Mouse (Mus musculus): ENCODE results near the gene Sema6b. TPM values are rescaled to one million over a fixed set of nuclear protein-coding genes. Genes with fewer than 3 reads are reported as not detected.
"Not testable (repeated sequence)": the region's sequence is repeated elsewhere in the genome, so short reads cannot be mapped to it uniquely, and the experiment has no call there.

The Sema6b gene
- total RNA-seq, 2 experiments from 2014 or later: 0.24 TPM; not detected in 1

- ATAC-seq (replicated peaks; ENCODE audit: low FRiP score, low TSS enrichment, poor library complexity, severe bottlenecking): no peak
These were observed 39.3 kb downstream of the Sema6b start for GRCm38 (mm10) chr17:56100811-56101210.

GRCm38 (mm10) chr17:56098711-56099572 is 41.2 kb downstream of the Sema6b start:
- 0 out of 2 replicates have a peak, but pooled peaks have one; percentile 20 for ATAC-seq (replicated peaks; ENCODE audit: low FRiP score, low TSS enrichment, poor library complexity, severe bottlenecking)

- no peak for ATAC-seq (replicated peaks; ENCODE audit: low FRiP score, low TSS enrichment, poor library complexity, severe bottlenecking)
These were observed 42.0 kb downstream of the Sema6b start for GRCm38 (mm10) chr17:56098180-56098579.

- no peak for ATAC-seq (replicated peaks; ENCODE audit: low FRiP score, low TSS enrichment, poor library complexity, severe bottlenecking)
These were observed 43.3 kb downstream of the Sema6b start for GRCm38 (mm10) chr17:56096883-56097282.

GRCm38 (mm10) chr17:56092794-56093193 is 47.3 kb downstream of the Sema6b start:
- no peak for ATAC-seq (replicated peaks; ENCODE audit: low FRiP score, low TSS enrichment, poor library complexity, severe bottlenecking)

- no peak for ATAC-seq (replicated peaks; ENCODE audit: low FRiP score, low TSS enrichment, poor library complexity, severe bottlenecking)
These were observed 47.8 kb downstream of the Sema6b start for GRCm38 (mm10) chr17:56092312-56092711.

- no peak for ATAC-seq (replicated peaks; ENCODE audit: low FRiP score, low TSS enrichment, poor library complexity, severe bottlenecking)
These were observed 59.2 kb downstream of the Sema6b start for GRCm38 (mm10) chr17:56080781-56081585.

- ATAC-seq (replicated peaks; ENCODE audit: low FRiP score, low TSS enrichment, poor library complexity, severe bottlenecking): no peak
These were observed 60.2 kb downstream of the Sema6b start for GRCm38 (mm10) chr17:56079921-56080320.

GRCm38 (mm10) chr17:56078880-56079795 is 61.0 kb downstream of the Sema6b start, which contains the start of gene Hdgfl2:
Gene Hdgfl2 (plus strand): TSS chr17:56079634.
- peak; percentile 81 for ATAC-seq (replicated peaks; ENCODE audit: low FRiP score, low TSS enrichment, poor library complexity, severe bottlenecking)

GRCm38 (mm10) chr17:56078361-56078760 is 61.8 kb downstream of the Sema6b start:
- ATAC-seq (replicated peaks; ENCODE audit: low FRiP score, low TSS enrichment, poor library complexity, severe bottlenecking): not testable (repeated sequence)

- no peak for ATAC-seq (replicated peaks; ENCODE audit: low FRiP score, low TSS enrichment, poor library complexity, severe bottlenecking)
These were observed 62.6 kb downstream of the Sema6b start for GRCm38 (mm10) chr17:56077523-56077922.

- ATAC-seq (replicated peaks; ENCODE audit: low FRiP score, low TSS enrichment, poor library complexity, severe bottlenecking): peak; percentile 51
These were observed 65.3 kb downstream of the Sema6b start, which contains the start of gene Ubxn6 for GRCm38 (mm10) chr17:56074827-56075208. Gene Ubxn6 (minus strand): TSS chr17:56075028.

GRCm38 (mm10) chr17:56074097-56074826 is 65.9 kb downstream of the Sema6b start:
- peak; percentile 40 for ATAC-seq (replicated peaks; ENCODE audit: low FRiP score, low TSS enrichment, poor library complexity, severe bottlenecking)

Other genes with a start within 250 kb of the Sema6b start
- gene Zfp959, start 248.2 kb downstream of the Sema6b start, total RNA-seq (2014; fragmentation: Nextera tagmentation): 14.4 and 15.0 TPM in 2 replicates
- gene Zfp959, start 248.2 kb downstream of the Sema6b start, total RNA-seq (2017): 10.5 and 13.4 TPM in 2 replicates
- 2.0 and 4.8 TPM in 2 replicates for gene Zfp119b, start 190.8 kb downstream of the Sema6b start, total RNA-seq (2014; fragmentation: Nextera tagmentation)
- 1.2 and 10.3 TPM in 2 replicates for gene Zfp119b, start 190.8 kb downstream of the Sema6b start, total RNA-seq (2017)
- 0.42 TPM in 1 of 2 replicates, not detected in the other for gene Ebi3, start 187.7 kb downstream of the Sema6b start, total RNA-seq (2014; fragmentation: Nextera tagmentation)
- gene Ebi3, start 187.7 kb downstream of the Sema6b start, total RNA-seq (2017): 0.47 TPM in 1 of 2 replicates, not detected in the other
- gene Yju2, start 181.2 kb downstream of the Sema6b start, total RNA-seq (2014; fragmentation: Nextera tagmentation): 11.2 and 18.7 TPM in 2 replicates
- 17.1 and 25.5 TPM in 2 replicates for gene Yju2, start 181.2 kb downstream of the Sema6b start, total RNA-seq (2017)
- gene Shd, start 169.9 kb downstream of the Sema6b start, total RNA-seq (2014; fragmentation: Nextera tagmentation): not detected in 2 replicates
- not detected in 2 replicates for gene Shd, start 169.9 kb downstream of the Sema6b start, total RNA-seq (2017)
- not detected in 2 replicates for gene Fsd1, start 153.8 kb downstream of the Sema6b start, total RNA-seq (2014; fragmentation: Nextera tagmentation)
- gene Fsd1, start 153.8 kb downstream of the Sema6b start, total RNA-seq (2017): not detected in 2 replicates
- gene Stap2, start 134.8 kb downstream of the Sema6b start, total RNA-seq (2014; fragmentation: Nextera tagmentation): not detected in 2 replicates
- not detected in 2 replicates for gene Stap2, start 134.8 kb downstream of the Sema6b start, total RNA-seq (2017)
- gene Mpnd, start 134.6 kb downstream of the Sema6b start, total RNA-seq (2014; fragmentation: Nextera tagmentation): 5.4 and 12.1 TPM in 2 replicates
- gene Mpnd, start 134.6 kb downstream of the Sema6b start, total RNA-seq (2017): 2.1 and 6.2 TPM in 2 replicates
- gene Sh3gl1, start 103.7 kb downstream of the Sema6b start, total RNA-seq (2014; fragmentation: Nextera tagmentation): 25.2 and 35.7 TPM in 2 replicates
- 13.6 and 22.1 TPM in 2 replicates for gene Sh3gl1, start 103.7 kb downstream of the Sema6b start, total RNA-seq (2017)
- 46.9 and 47.7 TPM in 2 replicates for gene Chaf1a, start 99.9 kb downstream of the Sema6b start, total RNA-seq (2014; fragmentation: Nextera tagmentation)
- 34.5 and 37.5 TPM in 2 replicates for gene Chaf1a, start 99.9 kb downstream of the Sema6b start, total RNA-seq (2017)
- gene Ubxn6, start 65.3 kb downstream of the Sema6b start, total RNA-seq (2014; fragmentation: Nextera tagmentation): 16.3 and 21.1 TPM in 2 replicates
- 13.2 and 29.1 TPM in 2 replicates for gene Ubxn6, start 65.3 kb downstream of the Sema6b start, total RNA-seq (2017)
- gene Hdgfl2, start 60.7 kb downstream of the Sema6b start, total RNA-seq (2014; fragmentation: Nextera tagmentation): 84.1 and 100 TPM in 2 replicates
- 70.9 and 103 TPM in 2 replicates for gene Hdgfl2, start 60.7 kb downstream of the Sema6b start, total RNA-seq (2017)
- gene Plin4, start 30.5 kb downstream of the Sema6b start, total RNA-seq (2014; fragmentation: Nextera tagmentation): not detected in 2 replicates
- gene Plin4, start 30.5 kb downstream of the Sema6b start, total RNA-seq (2017): not detected in 2 replicates
- gene Plin5, start 22.7 kb downstream of the Sema6b start, total RNA-seq (2014; fragmentation: Nextera tagmentation): not detected in 2 replicates
- gene Plin5, start 22.7 kb downstream of the Sema6b start, total RNA-seq (2017): 0.23 TPM in 1 of 2 replicates, not detected in the other
- 1.8 TPM in 1 of 2 replicates, not detected in the other for gene Lrg1, start 18.3 kb downstream of the Sema6b start, total RNA-seq (2014; fragmentation: Nextera tagmentation)
- gene Lrg1, start 18.3 kb downstream of the Sema6b start, total RNA-seq (2017): 2.1 TPM in 1 of 2 replicates, not detected in the other
- 0.76 and 1.6 TPM in 2 replicates for gene Tnfaip8l1, start 22.1 kb upstream of the Sema6b start, total RNA-seq (2014; fragmentation: Nextera tagmentation)
- not detected in 2 replicates for gene Tnfaip8l1, start 22.1 kb upstream of the Sema6b start, total RNA-seq (2017)
- gene Mydgf, start 43.6 kb upstream of the Sema6b start, total RNA-seq (2014; fragmentation: Nextera tagmentation): 28.7 and 59.7 TPM in 2 replicates
- gene Mydgf, start 43.6 kb upstream of the Sema6b start, total RNA-seq (2017): 21.5 and 25.3 TPM in 2 replicates
- 25.3 and 33.5 TPM in 2 replicates for gene Dpp9, start 78.6 kb upstream of the Sema6b start, total RNA-seq (2014; fragmentation: Nextera tagmentation)
- 8.6 and 11.7 TPM in 2 replicates for gene Dpp9, start 78.6 kb upstream of the Sema6b start, total RNA-seq (2017)
- gene Fem1a, start 116.5 kb upstream of the Sema6b start, total RNA-seq (2014; fragmentation: Nextera tagmentation): 15.8 and 19.2 TPM in 2 replicates
- gene Fem1a, start 116.5 kb upstream of the Sema6b start, total RNA-seq (2017): 19.2 and 21.7 TPM in 2 replicates
- 5.8 and 8.4 TPM in 2 replicates for gene Ticam1, start 136.4 kb upstream of the Sema6b start, total RNA-seq (2014; fragmentation: Nextera tagmentation)
- gene Ticam1, start 136.4 kb upstream of the Sema6b start, total RNA-seq (2017): 2.2 and 3.2 TPM in 2 replicates
- gene Plin3, start 152.5 kb upstream of the Sema6b start, total RNA-seq (2014; fragmentation: Nextera tagmentation): 4.8 and 6.8 TPM in 2 replicates
- 3.7 and 6.1 TPM in 2 replicates for gene Plin3, start 152.5 kb upstream of the Sema6b start, total RNA-seq (2017)
- not detected in 2 replicates for gene Arrdc5, start 159.9 kb upstream of the Sema6b start, total RNA-seq (2014; fragmentation: Nextera tagmentation)
- not detected in 2 replicates for gene Arrdc5, start 159.9 kb upstream of the Sema6b start, total RNA-seq (2017)
- gene Uhrf1, start 163.0 kb upstream of the Sema6b start, total RNA-seq (2014; fragmentation: Nextera tagmentation): 151 and 161 TPM in 2 replicates
- 150 and 161 TPM in 2 replicates for gene Uhrf1, start 163.0 kb upstream of the Sema6b start, total RNA-seq (2017)
- gene Kdm4b, start 185.7 kb upstream of the Sema6b start, total RNA-seq (2014; fragmentation: Nextera tagmentation): 16.0 and 17.3 TPM in 2 replicates
- 11.0 and 14.3 TPM in 2 replicates for gene Kdm4b, start 185.7 kb upstream of the Sema6b start, total RNA-seq (2017)

Data from megakaryocyte-erythroid progenitor cell, adult 5-6 weeks (primary cell).